Mouse (Mus musculus) kidney, postnatal 14 days (tissue): ENCODE results near the gene Tacr2.

Experiments used
- DNase-seq: peaks from one replicate; pipeline ENCODE4 v3.0.0; 2022; ENCODE audit warnings: mixed read lengths

Tacr2 gene

GRCm38 (mm10) chr10:62252000-62252488 lies at the start of gene Tacr2:
TSS of gene Tacr2 (plus strand) at chr10:62252438.
- DNase-seq: no peak

- DNase-seq: no peak
Observed at GRCm38 (mm10) chr10:62202574-62202973, 49.7 kb upstream of the Tacr2 start.

DNA sequence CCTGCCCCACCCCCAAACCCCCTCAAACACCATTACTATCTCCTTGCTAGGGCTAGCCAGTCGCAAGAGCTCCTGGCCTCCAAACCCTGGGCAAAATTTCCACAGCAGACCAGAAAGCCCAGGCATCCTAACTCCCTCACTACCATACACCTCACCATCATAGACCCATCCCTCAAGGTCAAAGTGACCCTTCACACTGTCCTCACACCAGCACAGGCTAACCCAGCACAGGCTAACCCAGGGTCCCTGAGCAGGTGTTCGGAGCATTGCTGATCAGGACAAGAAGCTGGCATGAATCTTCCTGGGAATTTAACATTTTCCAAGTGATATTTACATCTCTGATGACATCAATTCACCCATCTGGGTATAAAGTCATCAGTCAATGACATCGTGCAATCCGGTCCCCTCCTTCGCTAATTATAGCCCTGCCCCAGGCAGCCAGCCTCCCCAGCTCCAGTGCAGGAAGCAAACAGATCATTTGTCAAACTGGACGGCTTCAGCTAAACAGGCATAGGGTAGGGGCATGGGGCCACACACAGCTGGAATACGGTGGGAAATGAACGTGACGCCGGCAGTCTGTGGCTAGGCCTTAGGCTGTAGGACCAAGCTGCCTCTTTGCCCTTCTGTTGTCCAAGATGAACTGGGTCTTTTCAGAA lies 43.9 kb upstream of the Tacr2 start:
- peak; percentile 59 for DNase-seq

GRCm38 (mm10) chr10:62211310-62211709 lies 40.9 kb upstream of the Tacr2 start:
- DNase-seq: no peak

DNA sequence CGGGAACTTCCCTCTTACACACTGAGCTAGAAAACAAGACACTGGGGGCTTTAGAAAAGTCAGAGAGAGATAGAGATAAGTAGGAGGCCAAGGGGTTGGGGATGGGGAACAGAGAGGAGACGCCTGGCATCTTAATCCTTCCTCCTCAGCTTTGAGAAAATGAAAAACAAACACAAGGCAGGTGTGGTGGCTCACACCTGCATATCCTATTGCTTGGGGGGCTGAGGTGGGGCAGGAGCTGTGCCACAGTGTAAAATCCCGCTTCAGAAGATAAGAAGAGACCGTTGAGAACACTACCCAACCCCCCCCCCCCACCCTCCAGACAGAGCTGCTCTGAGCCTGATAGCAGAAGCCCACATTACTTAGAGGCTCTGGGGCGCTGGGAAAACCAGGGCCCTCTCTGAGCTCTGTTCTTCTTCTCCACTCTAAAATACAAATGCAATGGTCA lies 37.0 kb upstream of the Tacr2 start:
- DNase-seq: no peak

DNA sequence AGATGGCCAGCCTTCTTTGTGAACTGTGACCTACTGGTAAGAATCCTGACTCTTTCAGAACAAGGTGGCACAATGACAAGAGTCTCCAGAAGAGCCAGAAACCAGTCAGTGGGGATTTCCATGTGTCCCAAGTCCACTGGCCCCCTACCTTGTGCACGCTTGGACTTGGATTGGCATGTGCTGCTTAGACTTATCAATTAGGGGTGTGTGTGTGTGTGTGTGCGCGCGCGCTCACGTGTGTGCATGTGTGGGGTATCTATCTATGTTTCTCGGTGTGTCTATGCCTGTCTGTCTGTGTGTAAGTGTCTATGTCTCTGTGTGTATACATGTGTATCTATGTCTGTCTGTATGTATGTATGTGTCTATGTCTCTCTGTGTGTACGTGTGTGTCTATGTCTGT lies 36.6 kb upstream of the Tacr2 start:
- no peak for DNase-seq

GRCm38 (mm10) chr10:62216595-62216994 lies 35.6 kb upstream of the Tacr2 start:
- DNase-seq: peak; percentile 66

GRCm38 (mm10) chr10:62217196-62217595 lies 35.0 kb upstream of the Tacr2 start:
- DNase-seq: peak; percentile 75

DNA sequence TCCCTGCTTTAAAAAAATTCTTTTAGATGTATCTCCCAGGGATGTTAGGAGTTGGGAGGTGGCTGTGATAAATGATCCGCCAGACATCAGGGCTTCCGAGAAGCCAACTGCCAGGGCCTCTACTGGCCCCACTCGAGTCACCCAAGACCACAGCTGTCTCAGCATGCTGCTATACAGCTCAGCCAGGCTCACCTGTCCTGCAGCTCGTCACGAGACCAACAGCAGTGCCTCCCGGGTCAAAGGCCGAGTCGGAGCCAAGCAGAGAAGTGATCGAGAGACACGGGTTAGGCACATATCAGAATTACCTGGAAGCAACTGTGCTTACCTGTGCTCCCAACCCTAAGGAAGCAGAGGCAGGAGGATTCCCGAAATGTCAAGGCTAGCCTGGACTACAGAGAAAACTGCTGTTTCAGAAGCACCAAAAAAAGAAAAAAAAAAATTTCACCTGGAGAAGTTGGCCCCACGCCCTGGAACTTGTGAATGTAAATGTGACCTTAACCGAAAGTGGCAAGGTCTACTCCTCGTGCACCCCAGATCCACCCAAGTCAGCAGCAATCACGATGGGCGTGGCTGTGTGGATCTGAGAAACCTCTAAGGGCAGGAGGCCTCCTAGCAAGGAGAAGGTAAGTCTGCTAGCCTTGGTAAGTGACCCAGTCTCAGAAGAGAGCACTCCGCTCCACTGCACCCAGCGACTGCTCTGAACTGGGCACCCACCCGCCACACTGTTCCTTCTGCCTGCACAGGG lies 34.0 kb upstream of the Tacr2 start:
- no peak for DNase-seq

- DNase-seq: peak; percentile 62
Observed at GRCm38 (mm10) chr10:62218789-62219172, 33.5 kb upstream of the Tacr2 start.

DNA sequence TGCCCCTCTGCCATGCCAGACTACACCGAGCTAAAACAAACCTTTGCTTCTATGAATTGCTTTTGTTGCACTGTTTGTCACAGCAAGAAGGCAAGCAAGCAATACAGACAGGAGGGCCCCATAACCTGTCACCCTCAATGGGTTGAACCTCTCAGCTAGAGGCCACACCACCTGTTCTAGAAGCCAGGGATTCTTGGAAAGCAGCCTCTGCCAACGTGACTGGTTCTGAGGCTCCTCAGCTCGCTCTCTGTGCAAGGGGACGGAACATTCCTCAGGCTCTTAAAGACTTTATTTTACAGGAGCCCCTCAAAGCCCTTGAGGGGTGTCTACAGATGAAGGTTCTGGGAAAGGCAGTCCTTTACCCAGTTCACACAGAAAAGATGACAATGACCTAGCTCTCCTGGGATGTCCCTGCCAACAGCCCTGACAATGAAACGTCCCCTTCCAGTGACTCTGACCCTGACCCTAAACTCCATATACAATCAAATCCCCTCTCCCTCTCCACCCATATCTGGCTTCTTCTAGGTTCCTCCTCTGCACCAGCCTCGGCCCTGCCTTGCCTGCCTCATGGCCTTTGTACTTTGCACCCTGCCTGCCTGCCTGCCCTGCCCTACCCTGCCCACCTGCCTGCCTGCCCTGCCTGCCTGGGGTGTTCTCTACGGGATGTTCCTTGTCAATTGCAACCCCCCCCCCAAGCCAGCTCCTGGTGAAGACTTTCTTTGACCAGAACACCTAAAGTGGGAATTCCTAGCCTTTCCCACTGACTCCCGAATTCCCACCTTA lies 31.3 kb upstream of the Tacr2 start:
- peak; percentile 59 for DNase-seq

DNA sequence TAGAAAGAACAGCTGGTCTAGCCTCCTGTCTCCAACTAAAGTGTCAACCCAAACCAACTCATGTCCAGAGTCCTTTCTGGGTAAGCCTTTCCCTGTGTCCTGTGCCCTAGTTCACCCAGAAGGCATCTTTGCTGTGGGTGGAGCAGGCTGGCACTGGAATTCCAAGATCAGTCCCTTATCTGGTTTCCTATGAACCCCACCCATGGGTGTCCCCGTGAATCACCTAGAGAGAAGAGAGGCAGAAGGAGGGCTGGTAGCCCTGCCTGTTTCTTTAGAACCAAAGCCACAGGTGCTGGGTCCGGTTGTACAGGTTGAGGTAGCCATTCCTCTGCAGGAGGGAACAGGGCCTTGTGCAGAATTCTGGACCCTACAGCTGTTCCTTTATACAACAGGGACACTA lies 30.6 kb upstream of the Tacr2 start:
- DNase-seq: no peak

GRCm38 (mm10) chr10:62222777-62223176 lies 29.5 kb upstream of the Tacr2 start:
- DNase-seq: peak; percentile 30

DNA sequence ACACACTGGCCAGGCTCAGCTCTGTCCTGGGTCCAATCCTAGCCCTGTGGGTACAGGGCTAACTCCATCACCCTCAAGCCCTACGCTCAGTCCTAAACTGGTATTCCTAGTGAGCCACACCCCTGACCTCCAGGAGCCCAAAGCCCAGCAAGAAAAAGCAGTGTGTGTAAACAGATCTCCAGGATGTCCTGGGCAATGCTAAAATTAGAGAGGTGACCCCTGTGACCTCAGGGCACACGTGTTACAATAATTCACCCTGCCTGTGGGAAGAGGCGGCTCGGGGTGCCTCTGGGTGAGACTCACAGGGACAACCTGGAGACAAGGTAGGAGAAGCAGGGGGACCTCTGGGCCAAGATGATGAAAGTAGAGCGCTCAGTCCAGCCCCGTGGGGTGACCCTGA lies 28.0 kb upstream of the Tacr2 start:
- peak; percentile 55 for DNase-seq

DNA sequence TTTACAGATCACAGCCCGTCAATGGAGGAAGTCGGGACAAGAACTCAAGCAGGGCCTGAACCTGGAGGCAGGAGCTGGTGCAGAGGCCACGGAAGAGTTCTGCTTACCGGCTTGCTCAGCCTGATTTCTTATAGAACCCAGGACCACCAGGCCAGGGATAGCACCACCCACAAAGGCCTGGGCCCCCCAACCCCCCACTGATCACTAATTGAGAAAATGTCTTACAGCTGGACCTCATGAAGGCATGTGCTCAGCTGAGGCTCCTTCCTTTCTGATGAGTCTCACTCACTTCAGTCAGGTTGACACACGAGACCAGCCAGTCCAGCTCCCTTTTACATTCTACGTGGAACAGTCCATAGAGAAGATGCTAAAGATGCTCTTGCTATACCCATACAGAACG lies 26.4 kb upstream of the Tacr2 start:
- no peak for DNase-seq

GRCm38 (mm10) chr10:62228126-62228525 lies 24.1 kb upstream of the Tacr2 start:
- DNase-seq: peak; percentile 37

DNA sequence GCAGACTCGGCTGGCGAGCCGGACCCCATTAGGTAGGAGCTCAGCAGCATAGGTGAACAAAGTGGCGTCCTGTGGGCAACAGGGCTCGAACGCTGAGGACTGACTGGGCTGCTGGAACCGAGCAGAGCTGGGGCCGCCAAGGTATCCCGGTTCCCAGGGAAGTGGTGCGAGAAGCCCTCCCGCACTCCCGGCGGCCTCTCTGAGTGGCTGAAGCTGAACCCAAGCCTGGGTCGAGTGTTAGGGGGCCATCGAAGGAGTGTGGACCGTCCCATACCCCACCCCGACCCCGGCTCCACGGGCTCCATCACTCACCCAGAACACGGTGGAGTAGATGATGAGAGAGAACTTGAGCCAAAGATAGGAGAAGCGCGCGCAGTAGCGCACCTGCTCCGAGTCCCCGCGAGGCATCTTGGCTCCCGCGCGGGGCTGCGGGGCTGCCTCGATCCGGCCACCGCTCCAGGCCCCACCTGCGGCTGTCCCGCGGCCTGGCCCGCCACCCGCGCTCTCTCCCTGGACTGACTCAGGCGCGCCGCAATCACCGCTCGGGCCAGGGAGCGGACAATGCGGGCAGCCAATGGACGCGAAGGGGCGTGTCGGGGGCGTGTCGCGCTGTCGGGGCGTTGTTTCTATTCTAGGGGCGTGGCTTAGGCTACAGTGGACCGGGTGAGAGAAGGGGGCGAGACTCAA lies 21.4 kb upstream of the Tacr2 start, which contains the start of gene Tspan15:
Gene Tspan15, minus strand, starts transcription at position 544 of the 687 bp plus-strand sequence.
- peak; percentile 97 for DNase-seq

DNA sequence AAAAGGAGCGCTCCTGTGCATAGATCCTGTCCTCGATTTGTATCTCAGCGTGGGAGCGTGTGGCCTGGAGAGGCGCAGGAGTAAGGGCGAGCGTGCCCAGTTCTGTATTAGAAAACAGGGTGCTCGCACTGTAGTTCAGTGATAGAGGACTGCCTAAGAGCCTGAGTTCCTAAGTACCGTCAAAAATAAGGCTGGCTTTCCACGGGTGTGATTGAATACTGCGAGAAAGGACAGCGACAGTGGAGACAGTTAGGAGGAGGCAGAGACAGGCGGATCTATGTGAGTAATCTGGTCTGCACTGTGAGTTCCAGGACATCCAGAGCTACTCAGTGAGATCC lies 20.9 kb upstream of the Tacr2 start:
- DNase-seq: no peak

- DNase-seq: peak; percentile 60
Observed at GRCm38 (mm10) chr10:62231811-62232210, 20.4 kb upstream of the Tacr2 start.

GRCm38 (mm10) chr10:62236165-62236564 lies 16.1 kb upstream of the Tacr2 start:
- no peak for DNase-seq

DNA sequence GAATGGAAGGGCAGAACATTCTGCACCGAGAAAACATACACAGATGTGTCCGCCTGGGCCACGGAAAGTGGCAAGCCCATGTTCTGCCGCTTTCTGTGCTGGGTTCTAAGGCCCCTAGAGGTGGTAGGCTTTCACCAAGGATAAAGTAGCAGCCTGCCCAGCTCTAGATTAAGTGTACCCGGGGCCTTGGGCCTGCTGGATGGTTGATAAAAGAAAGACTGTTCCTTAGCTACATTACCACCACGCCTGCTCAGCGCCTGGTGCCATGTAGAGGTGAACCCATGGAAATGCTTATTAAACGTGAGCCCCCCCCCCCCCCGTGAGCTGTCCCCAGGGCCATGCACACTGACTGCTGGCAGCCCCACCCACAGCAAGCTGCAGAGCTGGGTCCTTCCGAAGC lies 15.0 kb upstream of the Tacr2 start:
- DNase-seq: no peak

- DNase-seq: no peak
Observed at GRCm38 (mm10) chr10:62238688-62239087, 13.6 kb upstream of the Tacr2 start.

DNA sequence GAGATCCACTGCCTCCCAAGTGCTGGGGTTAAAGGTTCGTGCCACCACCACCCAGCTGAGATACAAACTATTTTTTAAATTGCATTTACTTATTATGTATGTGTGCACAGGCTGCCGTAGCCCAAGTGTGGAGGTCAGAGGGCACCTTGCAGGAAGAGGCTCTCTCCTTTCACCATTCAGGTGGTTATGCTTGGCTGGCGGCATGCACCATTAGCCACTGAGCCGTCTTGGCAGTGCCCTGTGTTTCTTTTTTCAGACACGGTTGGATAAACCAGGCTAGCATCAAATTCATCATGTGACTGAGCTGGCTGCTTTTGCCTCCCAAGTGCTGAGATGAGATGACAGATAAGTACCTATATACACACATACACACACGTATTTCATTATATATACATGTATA lies 13.0 kb upstream of the Tacr2 start:
- peak; percentile 85 for DNase-seq
